Mouse (Mus musculus) liver, adult 2 months (tissue): ENCODE measurements at regions not wholly inside any gene's neighbourhood (a gene's known extent, or its start where the extent isn't known, plus 50 kb on each side); places are given as distances from the start of the nearest gene placed in this dataset.

Experiments
- DNase-seq: peaks from one replicate; pipeline ENCODE4 v3.0.0-alpha.2; 2011; ENCODE audit warnings: low read depth, low spot score; ENCODE audit errors: extremely low read depth
- H3K27ac ChIP-seq: fragments of 200-500 bp; replicated peaks from 2 replicates; pipeline ENCODE4 v1.5.1; 2012; ENCODE audit warnings: low read depth, mild to moderate bottlenecking, control low read depth, inconsistent platforms, low read length; ENCODE audit not compliant: insufficient read depth
- H3K27me3 ChIP-seq: fragments of 200-500 bp; 2 replicates; pipeline ENCODE4 v1.6.1; 2012; ENCODE audit warnings: mild to moderate bottlenecking, moderate library complexity, low read length, inconsistent platforms; ENCODE audit not compliant: control insufficient read depth, insufficient read depth
- H3K36me3 ChIP-seq: fragments of 200-500 bp; 2 replicates; pipeline ENCODE4 v1.6.1; 2012; ENCODE audit warnings: low read length, inconsistent platforms; ENCODE audit not compliant: control insufficient read depth, insufficient read depth
- H3K4me1 ChIP-seq: fragments of 200-500 bp; 2 replicates; pipeline ENCODE4 v1.6.1; 2011; ENCODE audit warnings: low read length; ENCODE audit not compliant: control insufficient read depth, insufficient read depth
- H3K4me3 ChIP-seq: fragments of 200-500 bp; 2 replicates; pipeline ENCODE4 v1.5.1; 2011; ENCODE audit warnings: low read depth, mild to moderate bottlenecking, control low read depth, low read length, moderate library complexity; ENCODE audit not compliant: insufficient read depth
- H3K79me2 ChIP-seq: fragments of 200-500 bp; 2 replicates; pipeline ENCODE4 v1.6.1; 2012; ENCODE audit warnings: inconsistent platforms, mild to moderate bottlenecking, low read length, moderate library complexity; ENCODE audit not compliant: control insufficient read depth, insufficient read depth
- H3K9ac ChIP-seq: fragments of 200-500 bp; 2 replicates; pipeline ENCODE4 v1.6.1; 2012; ENCODE audit warnings: low read depth, mild to moderate bottlenecking, control low read depth, inconsistent platforms, low read length
- CTCF ChIP-seq: fragments of 200-500 bp; IDR thresholded peaks from 2 replicates; pipeline ENCODE4 v1.5.1; 2011; ENCODE audit warnings: low read depth, low read length, control low read depth
- POLR2A ChIP-seq: fragments of 200-500 bp; IDR thresholded peaks from 2 replicates; pipeline ENCODE4 v1.6.1; 2011; ENCODE audit warnings: low read length, control low read depth; ENCODE audit not compliant: insufficient read depth; ENCODE audit errors: extremely low read depth
- WGBS: fragments of 180-500 bp; shearing (Covaris S2); methylation state at CpG from one replicate; pipeline ENCODE4 v1.1.7; 2018; 5-methylcytosine and 5-hydroxymethylcytosine counted together

GRCm38 (mm10) chr6:31695885-31696284 is 132.1 kb upstream of the Podxl start:
- H3K27ac ChIP-seq: no peak overlapping the region
- H3K36me3 ChIP-seq: no peaks in the 10 kb centered on the region
- no peaks in the 10 kb centered on the region for H3K4me1 ChIP-seq
- no peak overlapping the region for H3K4me3 ChIP-seq
- no peak for TF ChIP-seq CTCF
- no peak for DNase-seq
- H3K27me3 ChIP-seq: no peaks in the 10 kb centered on the region
- 58% methylated on average over 3 of the region's 3 CpGs for WGBS
- no peaks in the 10 kb centered on the region for H3K79me2 ChIP-seq
- H3K9ac ChIP-seq: no peak overlapping the region

- 67% methylated on average over 1 of the region's 1 CpGs for WGBS
- DNase-seq: no peak
- Histone ChIP-seq H3K4me3 (no peak overlapping the region), H3K36me3 (no peaks in the 10 kb centered on the region), H3K27ac (no peak overlapping the region), H3K79me2 (no peaks in the 10 kb centered on the region), H3K9ac (no peak overlapping the region), H3K4me1 (no peaks in the 10 kb centered on the region), H3K27me3 (no peaks in the 10 kb centered on the region)
- TF ChIP-seq POLR2A (no peak), CTCF (no peak)
Observed at GRCm38 (mm10) chr6:31693047-31693446, 129.3 kb upstream of the Podxl start.

GRCm38 (mm10) chr6:31692024-31692423 is 128.2 kb upstream of the Podxl start:
- H3K27ac ChIP-seq: no peak overlapping the region
- TF ChIP-seq CTCF: no peak
- no peaks in the 10 kb centered on the region for H3K36me3 ChIP-seq
- no peaks in the 10 kb centered on the region for H3K79me2 ChIP-seq
- 73% methylated on average over 6 of the region's 6 CpGs for WGBS
- DNase-seq: no peak
- H3K4me3 ChIP-seq: no peak overlapping the region
- H3K9ac ChIP-seq: no peak overlapping the region
- no peaks in the 10 kb centered on the region for H3K4me1 ChIP-seq
- H3K27me3 ChIP-seq: no peaks in the 10 kb centered on the region

- H3K79me2 ChIP-seq: no peaks in the 10 kb centered on the region
- 62% methylated on average over 2 of the region's 2 CpGs for WGBS
- H3K4me1 ChIP-seq: no peaks in the 10 kb centered on the region
- no peak for DNase-seq
- H3K4me3 ChIP-seq: no peak overlapping the region
- no peaks in the 10 kb centered on the region for H3K27me3 ChIP-seq
- no peaks in the 10 kb centered on the region for H3K36me3 ChIP-seq
- no peak overlapping the region for H3K27ac ChIP-seq
- no peak for TF ChIP-seq POLR2A
- no peak for TF ChIP-seq CTCF
- H3K9ac ChIP-seq: no peak overlapping the region
Observed at GRCm38 (mm10) chr6:31680101-31680500, 116.3 kb upstream of the Podxl start.

GRCm38 (mm10) chr6:31665671-31666486 is 102.1 kb upstream of the Podxl start:
- Histone ChIP-seq H3K79me2 (no peaks in the 10 kb centered on the region), H3K36me3 (no peaks in the 10 kb centered on the region), H3K4me1 (no peaks in the 10 kb centered on the region), H3K4me3 (no peak overlapping the region), H3K9ac (no peak overlapping the region), H3K27ac (no peak overlapping the region), H3K27me3 (no peaks in the 10 kb centered on the region)
- no peak for DNase-seq
- 64% methylated on average over 17 of the region's 17 CpGs for WGBS
- no peak for TF ChIP-seq CTCF
- TF ChIP-seq POLR2A: no peak

GRCm38 (mm10) chr6:31664495-31664894 is 100.7 kb upstream of the Podxl start:
- Histone ChIP-seq H3K36me3 (no peaks in the 10 kb centered on the region), H3K4me3 (no peak overlapping the region), H3K27me3 (0 out of 2 replicates have a peak, but pooled peaks cover 3% of the 10 kb centered on the region), H3K79me2 (no peaks in the 10 kb centered on the region), H3K4me1 (no peaks in the 10 kb centered on the region), H3K9ac (no peak overlapping the region), H3K27ac (no peak overlapping the region)
- DNase-seq: peak; percentile 20
- TF ChIP-seq CTCF: peak; percentile 91
- no peak for TF ChIP-seq POLR2A
- 18% methylated on average over 7 of the region's 7 CpGs for WGBS
